Mouse (Mus musculus) small intestine, adult 2 months (tissue): ENCODE results near the gene Lypd6b.

Source experiments
- CTCF ChIP-seq: fragments of 200-500 bp; IDR thresholded peaks from 2 replicates; pipeline ENCODE4 v1.5.1; 2012; ENCODE audit warnings: low read depth, mild to moderate bottlenecking, control low read depth, inconsistent platforms, low read length, moderate library complexity, mixed read lengths; ENCODE audit not compliant: insufficient replicate concordance, insufficient read length; ENCODE audit errors: extremely low read depth
- POLR2A ChIP-seq: fragments of 200-500 bp; IDR thresholded peaks from 2 replicates; pipeline ENCODE4 v1.6.1; 2012; ENCODE audit warnings: low read depth, mild to moderate bottlenecking, control low read depth, inconsistent platforms, low read length, moderate library complexity

- TF ChIP-seq CTCF = no peak
- no peak for TF ChIP-seq POLR2A
Measured at GRCm38 (mm10) chr2:49861658-49862057, 74.2 kb downstream of the Lypd6b start.
